Mouse (Mus musculus) heart, postnatal 25 days (tissue): ENCODE measurements around the gene Cd5l. TPM values are rescaled to one million over a fixed set of nuclear protein-coding genes. Genes with fewer than 3 reads are reported as not detected.
"Not testable (repeated sequence)": the region's sequence is repeated elsewhere in the genome, so short reads cannot be mapped to it uniquely, and the experiment has no call there.

Experiments
- DNase-seq: peaks from one replicate; pipeline ENCODE4 v3.0.0; 2022; ENCODE audit warnings: low spot score
- intact Hi-C: fragments of 180-260 bp; cut with DNase I; formaldehyde crosslinking; loops from one replicate; pipeline ENCODE4 v1.15.1; 2025
- total RNA-seq, 2 experiments: library from RNA; stranded (reverse); gene quantifications; 2 replicates each; pipeline ENCODE4 v1.2.3; 2021

Cd5l gene
- under 1 TPM; 0.59 to 0.73 TPM for total RNA-seq

DNA sequence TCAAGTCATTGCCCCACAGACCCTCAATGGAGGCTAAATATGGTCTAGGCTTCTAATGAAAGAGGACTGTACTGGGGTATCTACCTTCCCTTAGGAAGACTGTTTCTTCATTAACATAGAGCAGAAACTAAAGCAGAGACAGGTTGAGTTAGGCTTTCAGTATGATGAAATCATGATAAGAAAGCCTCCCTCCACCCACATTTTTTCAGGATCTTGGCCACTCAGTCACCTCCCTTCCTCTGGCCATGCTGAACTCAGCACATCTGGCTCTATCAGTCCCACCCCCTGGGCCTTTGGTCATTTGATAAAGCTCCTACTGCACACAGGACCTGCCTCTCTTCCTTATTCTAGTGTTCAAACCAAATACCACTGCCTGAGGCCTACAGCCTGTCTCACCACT is at the start of gene Cd5l:
Gene Cd5l, plus strand, starts transcription at position 301 of the 400 bp plus-strand sequence.
- intact Hi-C loops = no loop called here
- DNase-seq = no peak

DNA sequence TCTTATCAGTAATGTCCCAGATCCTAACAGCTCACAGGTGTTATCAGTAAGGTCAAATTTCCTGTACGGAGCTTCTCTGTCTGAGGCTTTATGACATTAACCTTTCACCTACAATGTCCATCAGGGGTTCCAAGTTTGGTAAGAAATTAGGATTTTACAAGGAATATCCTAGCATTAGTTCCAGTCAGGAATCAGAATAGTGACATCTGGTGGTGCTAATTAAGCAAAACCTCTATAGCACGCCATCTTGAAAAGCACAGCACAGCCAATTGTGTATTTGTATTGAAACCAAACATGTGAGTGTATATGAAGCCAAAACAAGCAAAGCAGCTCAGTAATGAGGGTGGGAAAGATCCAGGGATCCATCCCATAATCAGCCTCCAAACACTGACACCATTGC is 47.8 kb upstream of the Cd5l start:
- intact Hi-C loops = loop anchor here (5.0 kb wide), 3 partner anchors 68 to 278 kb away; no protein-coding TSS in a partner anchor
- no peak for DNase-seq

DNA sequence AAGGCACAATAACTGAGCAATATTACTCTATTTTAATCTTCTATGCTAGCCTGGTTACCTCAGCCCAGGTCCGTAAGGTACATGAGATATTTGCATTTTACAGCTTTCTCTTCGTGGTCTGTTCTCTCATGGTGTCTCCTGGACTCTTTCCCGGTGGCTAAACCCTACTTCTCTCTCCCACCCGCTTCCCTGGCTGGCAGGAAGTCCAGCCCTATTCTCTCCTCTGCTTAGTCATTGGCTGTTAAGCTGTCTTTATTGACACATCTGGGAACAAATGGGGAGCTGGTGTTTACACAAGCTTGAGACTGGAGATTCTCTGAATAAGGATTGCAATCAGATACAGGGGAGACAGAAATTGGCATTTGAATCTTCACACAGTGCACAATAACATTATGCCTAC is 35.1 kb upstream of the Cd5l start:
- intact Hi-C loops = loop anchor here (2.0 to 5.0 kb wide), 3 partner anchors 80 to 240 kb away; no protein-coding TSS in a partner anchor
- DNase-seq = no peak

DNA sequence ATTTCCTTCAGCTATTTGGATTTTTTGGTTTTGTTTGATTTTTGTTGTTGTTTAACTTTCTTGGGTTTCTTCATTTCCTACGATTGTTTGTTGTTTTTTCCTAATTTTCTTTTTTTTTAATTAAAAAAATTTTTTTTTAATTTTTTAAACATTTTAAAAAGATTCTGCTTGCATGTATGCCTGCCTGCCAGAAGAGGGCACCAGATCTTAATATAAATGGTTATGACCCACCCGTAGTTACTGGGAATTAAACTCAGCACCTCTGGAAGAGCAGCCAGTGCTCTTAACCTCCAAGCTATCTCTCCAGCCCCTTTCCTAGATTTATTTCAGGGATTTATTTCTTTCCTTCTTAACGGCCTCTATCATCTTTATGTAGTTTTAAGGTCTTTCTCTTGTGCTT is 33.9 kb upstream of the Cd5l start:
- intact Hi-C loops = loop anchor here (2.0 to 5.0 kb wide), 5 partner anchors 81 to 239 kb away; no protein-coding TSS in a partner anchor
- no peak for DNase-seq

DNA sequence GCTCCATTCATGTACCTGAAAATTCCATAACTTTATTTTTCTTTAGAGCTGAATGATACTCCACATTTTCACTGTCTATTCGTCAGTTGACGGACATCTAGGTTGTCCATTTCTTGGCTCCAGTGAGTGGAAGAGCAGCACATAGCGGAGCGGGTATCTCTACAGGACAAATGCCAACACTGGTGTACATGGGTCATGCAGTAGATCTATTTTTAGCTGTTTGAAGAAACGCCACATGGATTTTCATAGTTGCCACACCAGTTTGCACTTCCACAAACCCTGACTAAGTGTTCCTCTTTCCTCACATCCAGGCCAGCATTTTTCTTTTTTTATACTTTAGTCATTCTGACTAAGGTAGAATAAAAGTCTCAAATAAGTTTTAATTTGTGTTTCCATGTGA is 19.8 kb upstream of the Cd5l start:
- DNase-seq = no peak
- intact Hi-C loops = no loop called here

DNA sequence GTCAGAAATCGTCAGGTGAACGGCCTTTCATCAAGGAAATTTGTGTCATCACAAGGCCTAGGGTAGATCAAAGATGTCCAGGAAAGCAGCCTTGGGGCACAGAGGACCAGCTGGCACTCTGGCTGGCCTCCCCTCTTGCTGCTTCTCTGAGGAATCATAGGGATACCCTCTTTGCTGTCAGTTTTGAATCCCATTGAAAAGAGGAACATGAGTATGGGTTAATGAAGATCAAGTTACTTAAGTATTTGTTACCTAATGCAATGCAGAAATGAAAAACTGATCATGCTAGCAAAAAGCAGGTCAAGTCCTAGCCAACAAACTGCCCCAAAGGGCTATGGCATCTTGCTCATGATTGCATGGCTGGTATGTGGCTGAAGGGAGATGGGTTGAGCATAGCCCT is 6.7 kb upstream of the Cd5l start:
- intact Hi-C loops, DNase-seq: not testable (repeated sequence)

DNA sequence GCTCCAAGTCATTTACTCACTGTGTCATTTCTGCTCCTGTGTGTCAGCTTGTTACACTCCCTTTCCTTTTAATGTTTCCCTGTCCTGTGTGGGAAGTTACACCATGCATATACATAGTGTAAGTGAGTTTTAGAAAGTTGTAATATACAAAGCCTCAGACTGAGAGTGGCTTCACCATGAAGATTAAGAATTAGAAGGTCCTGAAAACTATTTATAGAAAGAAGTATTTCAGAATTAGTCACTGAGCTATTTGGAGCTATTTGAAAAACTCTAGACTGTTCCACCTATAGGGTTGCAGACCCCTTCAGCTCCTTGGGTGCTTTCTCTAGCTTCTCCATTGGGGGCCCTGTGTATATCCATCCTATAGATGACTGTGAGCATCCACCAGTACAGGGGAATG is 1.5 kb downstream of the Cd5l start:
- intact Hi-C loops = no loop called here
- DNase-seq = no peak

DNA sequence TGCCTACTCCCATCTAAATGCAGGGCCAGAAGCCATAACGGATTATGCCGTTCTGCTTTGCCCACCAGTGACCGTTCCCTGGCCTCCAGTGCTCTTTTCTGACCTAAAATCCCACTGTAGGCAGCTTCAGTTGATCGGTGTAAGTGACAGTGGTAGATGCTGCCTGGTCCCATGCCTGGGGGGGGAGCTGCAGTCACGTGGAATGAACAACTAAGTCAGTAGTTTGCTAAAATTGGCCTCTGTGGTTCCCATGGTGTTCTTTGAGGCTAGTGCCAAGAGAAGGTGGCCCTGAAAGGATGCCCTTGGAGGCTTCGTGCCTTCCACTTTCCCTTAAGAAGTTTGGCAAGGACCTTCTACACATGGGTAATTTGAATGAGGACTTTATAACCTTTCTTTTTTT is 2.8 kb downstream of the Cd5l start:
- intact Hi-C loops = no loop called here
- no peak for DNase-seq

DNA sequence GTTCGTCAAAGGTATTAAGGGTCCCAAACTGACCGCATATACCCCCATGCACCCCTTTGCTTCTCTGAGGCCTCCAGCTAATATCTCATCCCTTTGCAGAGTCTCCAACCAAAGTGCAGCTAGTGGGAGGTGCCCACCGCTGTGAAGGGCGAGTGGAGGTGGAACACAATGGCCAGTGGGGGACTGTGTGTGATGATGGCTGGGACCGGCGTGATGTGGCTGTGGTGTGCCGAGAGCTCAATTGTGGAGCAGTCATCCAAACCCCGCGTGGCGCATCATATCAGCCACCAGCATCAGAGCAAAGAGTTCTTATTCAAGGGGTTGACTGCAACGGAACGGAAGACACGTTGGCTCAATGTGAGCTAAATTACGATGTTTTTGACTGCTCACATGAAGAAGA is 8.0 kb downstream of the Cd5l start:
- no peak for DNase-seq
- intact Hi-C loops = no loop called here

DNA sequence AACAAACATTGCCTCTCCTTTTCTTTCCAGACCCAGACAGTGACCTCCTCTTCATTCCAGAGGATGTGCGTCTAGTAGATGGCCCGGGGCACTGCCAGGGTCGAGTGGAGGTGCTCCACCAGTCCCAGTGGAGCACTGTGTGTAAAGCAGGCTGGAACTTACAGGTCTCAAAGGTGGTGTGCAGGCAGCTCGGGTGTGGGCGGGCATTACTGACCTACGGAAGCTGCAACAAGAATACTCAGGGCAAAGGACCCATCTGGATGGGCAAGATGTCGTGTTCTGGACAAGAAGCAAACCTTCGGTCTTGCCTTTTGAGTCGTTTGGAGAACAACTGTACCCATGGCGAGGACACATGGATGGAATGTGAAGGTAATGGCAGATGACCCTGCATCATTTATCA is 9.8 kb downstream of the Cd5l start:
- intact Hi-C loops = no loop called here
- DNase-seq = no peak

DNA sequence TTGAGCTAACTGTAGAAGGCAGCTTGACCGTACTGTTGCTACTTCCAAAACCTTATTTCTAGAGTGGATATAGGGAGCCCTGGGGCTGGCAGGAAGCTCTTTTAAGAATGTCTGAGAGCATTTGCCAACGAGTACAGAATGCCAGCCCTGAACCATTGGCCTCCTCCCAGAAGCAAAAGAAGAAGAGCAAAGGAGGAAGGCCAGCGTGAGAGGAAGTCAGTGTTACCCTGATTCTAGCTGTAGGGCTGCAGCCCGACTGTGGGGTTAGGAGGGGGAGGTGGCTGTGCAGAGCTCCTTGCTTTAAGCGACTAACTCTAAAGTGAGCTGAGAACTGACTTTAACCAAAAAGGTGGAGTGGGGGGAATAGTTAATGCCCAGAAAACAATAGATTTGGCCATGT is 11.5 kb downstream of the Cd5l start:
- DNase-seq = no peak
- intact Hi-C loops = no loop called here

DNA sequence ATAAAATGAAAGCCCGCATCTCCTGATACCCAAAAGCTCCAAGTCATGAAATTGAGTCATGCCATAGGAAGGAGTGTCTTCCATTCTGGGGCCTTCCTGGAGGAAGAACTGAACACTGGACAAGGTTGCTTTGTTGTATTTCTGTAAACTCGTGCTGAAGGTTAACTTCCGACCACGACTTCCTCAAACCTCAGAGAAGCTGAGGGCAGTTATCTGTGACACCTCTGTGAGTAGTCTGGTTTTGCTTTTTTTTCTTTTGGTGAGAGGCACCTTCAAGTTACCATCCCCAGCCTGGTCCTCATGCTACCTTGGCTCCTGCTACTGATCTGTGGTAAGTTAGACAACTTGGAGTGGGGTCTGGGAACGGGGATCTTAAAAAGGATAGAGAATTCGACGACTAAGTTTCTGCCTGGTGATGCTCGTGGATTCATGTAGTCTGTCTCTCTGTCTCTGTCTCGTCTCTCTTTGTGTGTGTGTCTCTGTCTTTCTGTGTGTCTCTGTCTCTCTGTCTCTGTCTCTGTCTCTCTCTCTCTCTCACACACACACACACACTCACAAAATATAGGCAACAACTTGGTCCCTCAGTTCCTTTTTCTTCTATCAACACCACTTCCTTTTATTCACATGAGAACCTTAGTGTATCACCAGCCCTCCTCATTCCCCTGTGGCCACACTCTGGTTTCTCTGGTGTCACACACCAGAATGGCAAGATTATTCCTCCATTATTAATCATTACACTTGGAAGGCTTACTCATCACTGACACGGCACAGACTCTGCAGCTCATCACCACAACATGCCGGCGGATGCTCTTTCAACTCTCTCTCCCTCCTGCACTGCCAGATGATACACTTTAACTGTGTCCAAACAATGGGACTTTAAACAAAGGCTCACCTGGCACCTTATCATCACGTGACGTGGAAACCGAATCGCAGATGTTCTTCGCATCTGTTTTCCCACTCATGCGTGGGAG is 18.8 kb downstream of the Cd5l start, which contains the start of gene Fcrl1:
Gene Fcrl1, plus strand, starts transcription at position 193 of the 971 bp plus-strand sequence.
- DNase-seq = no peak
- intact Hi-C loops = no loop called here

DNA sequence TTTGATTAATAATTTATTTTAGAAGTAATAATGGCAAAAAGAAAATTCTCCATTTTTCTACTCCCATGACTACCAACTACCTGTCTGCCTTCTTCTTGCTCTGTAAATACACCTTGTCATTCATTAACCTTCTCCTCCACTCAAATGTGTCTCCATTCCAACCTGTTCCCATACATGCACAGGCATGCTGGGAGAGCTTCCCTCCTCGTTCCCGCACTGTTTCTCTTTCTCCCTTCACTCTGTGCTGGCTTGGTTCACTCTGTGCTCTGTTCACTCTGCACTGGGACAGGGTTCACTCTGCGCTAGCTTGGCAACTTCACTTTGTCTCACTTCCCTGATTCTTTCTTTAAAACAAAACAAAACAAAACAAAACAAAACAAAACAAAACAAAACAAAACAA is 19.5 kb downstream of the Cd5l start:
- DNase-seq = no peak

DNA sequence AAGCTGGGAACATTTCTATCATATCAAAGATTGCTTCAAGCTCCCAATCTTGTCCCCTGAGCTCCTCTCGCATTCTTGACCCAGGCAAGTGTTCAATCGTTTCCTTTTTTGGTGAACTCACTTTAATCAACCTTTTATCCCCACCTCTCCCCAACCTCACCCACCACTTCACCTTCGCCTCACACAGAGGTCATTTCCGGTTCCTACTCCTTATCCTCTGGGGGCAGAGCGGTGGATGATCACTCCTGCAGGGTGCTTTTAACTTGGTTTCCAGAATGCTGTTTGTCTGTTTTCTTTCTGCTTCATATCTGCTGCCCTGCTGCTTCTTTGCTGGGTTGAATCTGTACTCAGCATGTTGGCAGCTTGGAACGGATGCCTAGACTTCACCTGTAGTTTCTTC is 20.0 kb downstream of the Cd5l start:
- intact Hi-C loops = no loop called here
- no peak for DNase-seq

More for the DNA sequence above, 19.5 kb downstream of the Cd5l start:
- intact Hi-C loops = no loop called here

DNA sequence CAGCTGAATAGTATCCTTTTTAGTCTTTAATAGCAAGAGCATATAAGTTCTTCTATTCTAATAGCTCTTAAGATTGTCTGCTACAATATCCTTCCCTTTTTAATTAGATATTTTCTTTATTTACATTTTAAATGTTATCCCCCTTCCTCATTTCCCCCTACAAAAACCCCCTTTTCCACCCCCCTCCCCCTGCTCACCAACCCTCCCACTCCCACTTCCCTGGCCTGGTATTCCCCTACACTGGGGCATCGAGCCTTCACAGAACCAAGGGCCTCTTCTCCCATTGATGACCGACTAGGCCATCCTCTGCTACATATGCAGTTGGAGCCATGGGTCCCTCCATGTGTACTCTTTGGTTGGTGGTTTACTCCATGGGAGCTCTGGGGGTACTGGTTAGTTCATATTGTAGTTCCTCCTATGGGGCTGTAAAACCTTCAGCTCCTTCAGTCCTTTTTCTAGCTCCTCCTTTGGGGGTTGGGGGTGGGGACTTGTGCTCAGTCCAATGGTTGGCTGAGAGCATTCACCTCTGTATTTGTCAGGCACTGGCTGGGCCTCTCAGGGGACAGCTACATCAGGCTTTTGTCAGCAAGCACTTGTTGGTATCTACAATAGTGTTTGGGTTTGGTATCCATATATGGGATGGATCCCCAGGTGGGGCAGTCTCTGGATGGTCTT is 22.1 kb downstream of the Cd5l start:
- intact Hi-C loops, DNase-seq: not testable (repeated sequence)

DNA sequence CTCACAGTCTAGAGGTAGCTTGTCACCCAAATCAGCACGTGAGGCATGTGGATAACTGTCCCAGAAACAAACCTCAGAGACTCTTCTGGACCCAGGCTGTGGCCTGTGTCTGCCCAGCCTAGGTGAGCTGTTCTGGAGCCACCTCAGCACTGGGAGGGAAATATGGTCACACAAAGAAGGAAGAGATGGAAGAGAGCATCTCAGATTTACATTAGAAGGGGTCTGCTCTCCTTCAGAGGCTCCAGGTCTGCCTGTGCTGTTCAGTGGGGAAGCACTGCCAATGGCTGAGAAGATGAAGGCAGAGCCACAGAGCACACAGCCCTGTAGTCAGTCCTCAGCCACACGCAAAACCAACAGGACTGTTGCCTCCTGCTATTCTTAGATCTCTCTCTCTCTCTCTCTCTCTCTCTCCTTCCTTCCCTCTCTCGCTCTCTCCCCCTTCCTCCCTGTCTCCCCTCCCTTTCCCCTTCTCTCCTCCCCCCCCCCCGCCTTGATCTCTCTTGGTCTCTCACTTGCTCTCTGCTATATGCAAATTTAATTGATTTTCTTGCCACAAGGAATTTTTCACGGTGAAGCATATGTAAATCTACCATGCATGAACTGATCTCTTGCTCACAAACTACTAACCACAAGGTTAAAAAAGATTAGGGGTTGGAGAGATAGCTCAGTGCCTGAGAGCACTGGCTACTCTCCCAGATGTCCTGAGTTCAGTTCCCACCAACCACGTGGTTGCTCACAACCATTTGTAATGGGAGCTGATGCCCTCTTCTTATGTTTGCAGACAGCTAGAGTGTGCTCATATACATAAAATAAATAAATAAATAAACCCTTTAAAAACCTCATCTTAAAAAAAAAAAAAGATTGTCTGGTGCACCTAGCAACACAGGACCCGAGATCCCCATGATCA is 24.4 kb downstream of the Cd5l start:
- intact Hi-C loops = no loop called here

DNA sequence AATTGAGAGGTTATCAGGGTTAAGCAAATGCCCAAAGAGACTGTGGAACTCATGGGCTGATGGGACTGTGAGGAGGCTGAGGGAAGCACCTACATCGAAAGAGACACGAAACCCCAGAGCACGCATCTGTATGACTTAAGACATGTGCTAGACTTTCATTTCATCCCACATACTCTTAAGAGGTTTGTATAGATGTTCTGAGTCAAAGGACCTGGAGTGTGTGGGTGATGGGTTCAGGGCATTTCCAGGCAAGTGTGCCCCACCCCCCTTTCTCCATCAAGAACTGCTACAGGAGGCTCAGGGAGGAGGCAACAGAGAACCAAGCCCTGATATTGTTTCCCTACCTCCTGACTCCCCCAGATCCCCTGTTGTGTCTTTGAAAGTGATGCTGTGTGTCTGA is 25.6 kb downstream of the Cd5l start:
- intact Hi-C loops = no loop called here

More for the DNA sequence above, 24.4 kb downstream of the Cd5l start:
- no peak for DNase-seq

DNA sequence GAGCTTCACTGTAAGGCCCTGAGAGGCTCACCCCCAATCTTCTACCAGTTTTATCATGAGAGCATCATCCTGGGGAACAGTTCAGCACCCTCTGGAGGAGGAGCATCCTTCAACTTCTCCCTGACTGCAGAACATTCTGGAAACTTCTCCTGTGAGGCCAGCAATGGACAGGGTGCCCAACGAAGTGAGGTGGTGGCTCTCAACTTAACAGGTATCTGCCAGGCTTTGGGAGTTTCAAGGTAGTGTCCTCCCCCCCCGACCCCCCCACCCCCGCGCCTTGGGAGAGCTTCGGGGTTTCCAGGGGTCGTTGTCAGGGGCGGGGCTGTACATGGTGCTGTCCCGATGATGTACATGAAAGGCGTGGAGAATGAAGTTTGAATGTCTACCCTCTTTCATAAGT is 27.4 kb downstream of the Cd5l start:
- intact Hi-C loops = no loop called here

More for the DNA sequence above, 25.6 kb downstream of the Cd5l start:
- DNase-seq = no peak

DNA sequence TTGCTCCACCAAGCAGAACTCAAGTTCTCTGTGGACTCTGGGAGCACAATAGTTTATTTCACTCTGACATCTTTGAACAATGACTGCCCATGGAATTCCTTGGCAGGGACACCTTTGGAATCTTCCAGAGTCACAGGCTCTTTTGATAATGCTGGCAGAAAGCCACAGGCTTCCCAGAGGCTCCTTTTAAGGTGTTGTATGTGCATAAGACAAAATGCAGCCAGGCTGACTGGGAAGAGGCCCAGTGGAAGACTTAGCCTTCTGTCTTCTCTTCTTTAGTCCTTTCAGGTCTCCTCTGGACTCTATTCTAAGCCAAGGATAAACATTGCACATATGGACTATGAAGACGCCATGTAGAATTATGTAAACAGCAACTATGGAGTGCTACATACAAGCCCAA is 33.3 kb downstream of the Cd5l start:
- intact Hi-C loops = no loop called here
- no peak for DNase-seq

More for the DNA sequence above, 27.4 kb downstream of the Cd5l start:
- DNase-seq = no peak

DNA sequence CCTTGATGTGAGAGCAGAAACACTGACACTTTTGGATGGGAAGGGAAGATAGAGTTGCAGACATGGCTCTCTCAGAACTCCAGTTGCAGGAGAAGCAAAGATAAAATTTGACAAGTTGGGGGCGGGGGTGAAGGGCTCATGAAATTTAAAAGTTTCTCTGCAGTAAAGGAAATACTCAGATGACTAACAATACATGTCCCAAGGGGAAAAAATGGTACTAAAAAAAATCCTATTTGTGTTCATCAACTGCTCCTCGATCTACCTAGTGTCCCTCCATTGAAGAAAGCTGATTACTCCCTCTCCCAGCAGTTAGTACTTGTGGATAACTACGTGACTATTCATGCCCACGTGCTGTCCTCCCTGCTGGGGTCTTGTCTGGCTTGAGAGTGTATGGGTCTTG is 41.1 kb downstream of the Cd5l start:
- intact Hi-C loops = no loop called here
- DNase-seq = no peak
